Mouse (Mus musculus): ENCODE data around the gene Rhox2h. TPM values are rescaled to one million over a fixed set of nuclear protein-coding genes. Genes with fewer than 3 reads are reported as not detected.
"Not testable (repeated sequence)": the region's sequence is repeated elsewhere in the genome, so short reads cannot be mapped to it uniquely, and the experiment has no call there.

Gene Rhox2h
- total RNA-seq (2015; ENCODE audit: low replicate concordance), result not detected in 2 replicates
- total RNA-seq (2017; ENCODE audit: low replicate concordance), result not detected in 2 replicates

- not testable (repeated sequence) for ATAC-seq (replicated peaks; ENCODE audit: low FRiP score, poor library complexity, severe bottlenecking)
Observed at GRCm38 (mm10) chrX:37673177-37673576, at the start of gene Rhox2h. TSS of gene Rhox2h (minus strand) at chrX:37673277.

- ATAC-seq (replicated peaks; ENCODE audit: low FRiP score, poor library complexity, severe bottlenecking), result no peak
Observed at GRCm38 (mm10) chrX:37701821-37702387, 28.8 kb upstream of the Rhox2h start.

DNA sequence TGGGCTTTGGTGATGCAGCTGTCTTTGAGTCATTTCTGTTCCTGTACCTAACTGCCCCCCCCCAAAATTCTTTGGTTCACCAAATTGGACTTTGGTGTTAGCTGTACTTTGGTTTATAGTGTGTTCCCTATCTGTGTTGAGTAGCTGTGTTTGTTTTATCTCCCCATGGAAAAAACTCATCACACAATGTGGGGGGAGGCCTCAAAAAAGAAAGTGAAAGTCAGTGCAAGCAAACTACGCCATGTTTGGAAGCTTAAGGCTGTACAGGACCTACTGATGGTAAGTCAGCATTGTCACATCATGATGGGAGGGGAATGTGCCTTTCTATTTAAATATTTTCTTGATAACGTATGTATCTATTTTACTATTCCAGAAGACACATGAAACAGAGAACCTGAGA, 19.2 kb upstream of the Rhox2h start:
- no peak for ATAC-seq (replicated peaks; ENCODE audit: low FRiP score, poor library complexity, severe bottlenecking)

GRCm38 (mm10) chrX:37683031-37683715, 10.1 kb upstream of the Rhox2h start:
- ATAC-seq (replicated peaks; ENCODE audit: low FRiP score, poor library complexity, severe bottlenecking), result no peak

DNA sequence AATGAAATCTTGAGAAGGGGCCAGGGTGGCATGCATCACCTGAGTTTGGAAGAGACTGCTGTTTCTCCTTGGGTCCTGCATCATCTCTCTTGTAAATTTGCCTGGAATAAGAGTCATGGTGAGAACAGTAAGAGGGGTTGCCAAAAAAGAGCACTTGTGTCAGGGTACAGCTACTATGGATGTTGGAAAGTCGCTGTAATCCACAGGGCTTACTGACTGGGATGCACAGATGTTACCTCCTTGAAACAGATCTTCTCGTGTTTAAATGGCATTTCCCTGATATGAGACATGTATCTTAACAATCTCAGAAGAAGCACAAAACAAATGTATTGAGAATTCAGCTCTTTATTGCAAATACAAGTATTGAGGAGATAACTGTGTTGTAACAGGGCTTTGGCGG, 4.4 kb downstream of the Rhox2h start, which contains the start of gene Rhox3h:
Rhox3h (minus strand) TSS at position 101 of the 400 bp plus-strand sequence.
- not testable (repeated sequence) for ATAC-seq (replicated peaks; ENCODE audit: low FRiP score, poor library complexity, severe bottlenecking)

- ATAC-seq (replicated peaks; ENCODE audit: low FRiP score, poor library complexity, severe bottlenecking), result not testable (repeated sequence)
Observed at GRCm38 (mm10) chrX:37651227-37651626, 21.9 kb downstream of the Rhox2h start, which contains the start of gene Rhox4g. TSS of gene Rhox4g (minus strand) at chrX:37651327.

GRCm38 (mm10) chrX:37643370-37643769, 29.7 kb downstream of the Rhox2h start, which contains the start of gene Rhox2g:
TSS of gene Rhox2g (minus strand) at chrX:37643470.
- ATAC-seq (replicated peaks; ENCODE audit: low FRiP score, poor library complexity, severe bottlenecking), result not testable (repeated sequence)

- ATAC-seq (replicated peaks; ENCODE audit: low FRiP score, poor library complexity, severe bottlenecking), result not testable (repeated sequence)
Observed at GRCm38 (mm10) chrX:37628512-37628911, 44.6 kb downstream of the Rhox2h start, which contains the start of gene Rhox3g. TSS of gene Rhox3g (minus strand) at chrX:37628612.

Other genes starting within 250 kb of the Rhox2h start
- gene Rhox4b, start 240.8 kb downstream of the Rhox2h start, total RNA-seq (2015; ENCODE audit: low replicate concordance), result not detected in 2 replicates
- not detected in 2 replicates for gene Rhox4b, start 240.8 kb downstream of the Rhox2h start, total RNA-seq (2017; ENCODE audit: low replicate concordance)
- gene Rhox2c, start 219.6 kb downstream of the Rhox2h start, total RNA-seq (2015; ENCODE audit: low replicate concordance), result not detected in 2 replicates
- gene Rhox2c, start 219.6 kb downstream of the Rhox2h start, total RNA-seq (2017; ENCODE audit: low replicate concordance), result not detected in 2 replicates
- gene Rhox3c, start 214.7 kb downstream of the Rhox2h start, total RNA-seq (2015; ENCODE audit: low replicate concordance), result not detected in 2 replicates
- gene Rhox3c, start 214.7 kb downstream of the Rhox2h start, total RNA-seq (2017; ENCODE audit: low replicate concordance), result not detected in 2 replicates
- not detected in 2 replicates for gene Rhox4c, start 192.9 kb downstream of the Rhox2h start, total RNA-seq (2015; ENCODE audit: low replicate concordance)
- gene Rhox4c, start 192.9 kb downstream of the Rhox2h start, total RNA-seq (2017; ENCODE audit: low replicate concordance), result not detected in 2 replicates
- not detected in 2 replicates for gene Rhox2d, start 179.8 kb downstream of the Rhox2h start, total RNA-seq (2015; ENCODE audit: low replicate concordance)
- gene Rhox2d, start 179.8 kb downstream of the Rhox2h start, total RNA-seq (2017; ENCODE audit: low replicate concordance), result not detected in 2 replicates
- not detected in 2 replicates for gene Rhox4d, start 158.9 kb downstream of the Rhox2h start, total RNA-seq (2015; ENCODE audit: low replicate concordance)
- not detected in 2 replicates for gene Rhox4d, start 158.9 kb downstream of the Rhox2h start, total RNA-seq (2017; ENCODE audit: low replicate concordance)
- gene Rhox2e, start 142.8 kb downstream of the Rhox2h start, total RNA-seq (2015; ENCODE audit: low replicate concordance), result not detected in 2 replicates
- gene Rhox2e, start 142.8 kb downstream of the Rhox2h start, total RNA-seq (2017; ENCODE audit: low replicate concordance), result not detected in 2 replicates
- gene Rhox3e, start 131.3 kb downstream of the Rhox2h start, total RNA-seq (2015; ENCODE audit: low replicate concordance), result not detected in 2 replicates
- not detected in 2 replicates for gene Rhox3e, start 131.3 kb downstream of the Rhox2h start, total RNA-seq (2017; ENCODE audit: low replicate concordance)
- not detected in 2 replicates for gene Rhox4e, start 115.9 kb downstream of the Rhox2h start, total RNA-seq (2015; ENCODE audit: low replicate concordance)
- not detected in 2 replicates for gene Rhox4e, start 115.9 kb downstream of the Rhox2h start, total RNA-seq (2017; ENCODE audit: low replicate concordance)
- gene Rhox2f, start 101.9 kb downstream of the Rhox2h start, total RNA-seq (2015; ENCODE audit: low replicate concordance), result not detected in 2 replicates
- not detected in 2 replicates for gene Rhox2f, start 101.9 kb downstream of the Rhox2h start, total RNA-seq (2017; ENCODE audit: low replicate concordance)
- gene Rhox3f, start 92.3 kb downstream of the Rhox2h start, total RNA-seq (2015; ENCODE audit: low replicate concordance), result not detected in 2 replicates
- gene Rhox3f, start 92.3 kb downstream of the Rhox2h start, total RNA-seq (2017; ENCODE audit: low replicate concordance), result not detected in 2 replicates
- not detected in 2 replicates for gene Rhox4f, start 65.6 kb downstream of the Rhox2h start, total RNA-seq (2015; ENCODE audit: low replicate concordance)
- gene Rhox4f, start 65.6 kb downstream of the Rhox2h start, total RNA-seq (2017; ENCODE audit: low replicate concordance), result not detected in 2 replicates
- gene Rhox3g, start 44.7 kb downstream of the Rhox2h start, total RNA-seq (2015; ENCODE audit: low replicate concordance), result not detected in 2 replicates
- not detected in 2 replicates for gene Rhox3g, start 44.7 kb downstream of the Rhox2h start, total RNA-seq (2017; ENCODE audit: low replicate concordance)
- gene Rhox2g, start 29.8 kb downstream of the Rhox2h start, total RNA-seq (2015; ENCODE audit: low replicate concordance), result not detected in 2 replicates
- not detected in 2 replicates for gene Rhox2g, start 29.8 kb downstream of the Rhox2h start, total RNA-seq (2017; ENCODE audit: low replicate concordance)
- gene Rhox4g, start 21.9 kb downstream of the Rhox2h start, total RNA-seq (2015; ENCODE audit: low replicate concordance), result not detected in 2 replicates
- gene Rhox4g, start 21.9 kb downstream of the Rhox2h start, total RNA-seq (2017; ENCODE audit: low replicate concordance), result not detected in 2 replicates
- gene Rhox3h, start 4.5 kb downstream of the Rhox2h start, total RNA-seq (2015; ENCODE audit: low replicate concordance), result not detected in 2 replicates
- gene Rhox3h, start 4.5 kb downstream of the Rhox2h start, total RNA-seq (2017; ENCODE audit: low replicate concordance), result not detected in 2 replicates
- gene Rhox5, start 131.6 kb upstream of the Rhox2h start, total RNA-seq (2015; ENCODE audit: low replicate concordance), result not detected in 2 replicates
- gene Rhox5, start 131.6 kb upstream of the Rhox2h start, total RNA-seq (2017; ENCODE audit: low replicate concordance), result not detected in 2 replicates
- not detected in 2 replicates for gene Rhox6, start 153.6 kb upstream of the Rhox2h start, total RNA-seq (2015; ENCODE audit: low replicate concordance)
- not detected in 2 replicates for gene Rhox6, start 153.6 kb upstream of the Rhox2h start, total RNA-seq (2017; ENCODE audit: low replicate concordance)
- gene Rhox7a, start 158.4 kb upstream of the Rhox2h start, total RNA-seq (2015; ENCODE audit: low replicate concordance), result not detected in 2 replicates
- not detected in 2 replicates for gene Rhox7a, start 158.4 kb upstream of the Rhox2h start, total RNA-seq (2017; ENCODE audit: low replicate concordance)
- 4.0 TPM in 1 of 2 replicates, not detected in the other for gene Rhox8, start 205.7 kb upstream of the Rhox2h start, total RNA-seq (2015; ENCODE audit: low replicate concordance)
- gene Rhox8, start 205.7 kb upstream of the Rhox2h start, total RNA-seq (2017; ENCODE audit: low replicate concordance), result not detected in 2 replicates
- gene Rhox7b, start 224.0 kb upstream of the Rhox2h start, total RNA-seq (2015; ENCODE audit: low replicate concordance), result not detected in 2 replicates
- gene Rhox7b, start 224.0 kb upstream of the Rhox2h start, total RNA-seq (2017; ENCODE audit: low replicate concordance), result not detected in 2 replicates
- not detected in 2 replicates for gene Rhox9, start 228.5 kb upstream of the Rhox2h start, total RNA-seq (2015; ENCODE audit: low replicate concordance)
- gene Rhox9, start 228.5 kb upstream of the Rhox2h start, total RNA-seq (2017; ENCODE audit: low replicate concordance), result not detected in 2 replicates

All from erythroblast, adult 5-6 weeks (primary cell).